Mouse (Mus musculus) embryonic facial prominence, embryonic 11.5 days (tissue): ENCODE results near the gene Txnrd1. TPM values are rescaled to one million over a fixed set of nuclear protein-coding genes. Genes with fewer than 3 reads are reported as not detected.

Source experiments
- ATAC-seq: fragments of 200-750 bp; cut with Nextera tagmentation; replicated peaks from 2 replicates; pipeline ENCODE4 v1.8.0; 2017; ENCODE audit warnings: low read depth; ENCODE audit not compliant: insufficient number of reproducible peaks, low FRiP score, low TSS enrichment
- DNase-seq: peaks from one replicate; pipeline ENCODE4 v3.0.0-alpha.2; 2015; ENCODE audit warnings: low spot score
- H3K27ac ChIP-seq: fragments of 300-500 bp; sonication (generic); replicated peaks from 2 replicates; pipeline ENCODE4 v1.5.1; 2014; ENCODE audit warnings: mild to moderate bottlenecking, low read depth, low read length, control low read depth
- H3K27me3 ChIP-seq: fragments of 300-500 bp; sonication (generic); 2 replicates; pipeline ENCODE4 v1.6.1; 2014; ENCODE audit warnings: mild to moderate bottlenecking, low read length, moderate library complexity, mixed read lengths; ENCODE audit not compliant: control insufficient read depth, insufficient read depth
- H3K36me3 ChIP-seq: fragments of 300-500 bp; sonication (generic); replicated peaks from 2 replicates; pipeline ENCODE4 v1.6.1; 2014; ENCODE audit warnings: low read depth, mild to moderate bottlenecking, low read length, moderate library complexity, mixed read lengths; ENCODE audit not compliant: control insufficient read depth, insufficient read depth
- H3K4me1 ChIP-seq: fragments of 300-500 bp; sonication (generic); 2 replicates; pipeline ENCODE4 v1.6.1; 2014; ENCODE audit warnings: low read length, mixed read lengths; ENCODE audit not compliant: control insufficient read depth, insufficient read depth
- H3K4me2 ChIP-seq: fragments of 300-500 bp; sonication (generic); 2 replicates; pipeline ENCODE4 v1.6.1; 2014; ENCODE audit warnings: low read depth, mild to moderate bottlenecking, control low read depth, low read length, moderate library complexity
- H3K4me3 ChIP-seq: fragments of 300-500 bp; sonication (generic); 2 replicates; pipeline ENCODE4 v1.5.1; 2014; ENCODE audit warnings: low read depth, low read length, control low read depth
- H3K9ac ChIP-seq: fragments of 300-500 bp; sonication (generic); replicated peaks from 2 replicates; pipeline ENCODE4 v1.6.1; 2014; ENCODE audit warnings: mild to moderate bottlenecking, control low read depth, low read length
- H3K9me3 ChIP-seq: fragments of 300-500 bp; sonication (generic); replicated peaks from 2 replicates; pipeline ENCODE4 v1.6.1; 2016; ENCODE audit warnings: mild to moderate bottlenecking, low read length, inconsistent platforms, mixed read lengths; ENCODE audit not compliant: control insufficient read depth
- WGBS: fragments of 180-500 bp; shearing (Covaris S2); extraction: QIAGEN DNeasy Blood & Tissue Kit; methylation state at CpG from one replicate; pipeline ENCODE4 v1.1.7; 2014; 5-methylcytosine and 5-hydroxymethylcytosine counted together
- polyA plus RNA-seq: library from polyadenylated mRNA; unstranded; fragments of >200 nt; fragmentation: Nextera tagmentation; extraction: Ambion mirVana; gene quantifications from 2 replicates; pipeline ENCODE4 v1.2.1, GENCODE M21; 2014

Gene Txnrd1
- polyA plus RNA-seq, 1 experiment from 2014 or later: 180 TPM

DNA sequence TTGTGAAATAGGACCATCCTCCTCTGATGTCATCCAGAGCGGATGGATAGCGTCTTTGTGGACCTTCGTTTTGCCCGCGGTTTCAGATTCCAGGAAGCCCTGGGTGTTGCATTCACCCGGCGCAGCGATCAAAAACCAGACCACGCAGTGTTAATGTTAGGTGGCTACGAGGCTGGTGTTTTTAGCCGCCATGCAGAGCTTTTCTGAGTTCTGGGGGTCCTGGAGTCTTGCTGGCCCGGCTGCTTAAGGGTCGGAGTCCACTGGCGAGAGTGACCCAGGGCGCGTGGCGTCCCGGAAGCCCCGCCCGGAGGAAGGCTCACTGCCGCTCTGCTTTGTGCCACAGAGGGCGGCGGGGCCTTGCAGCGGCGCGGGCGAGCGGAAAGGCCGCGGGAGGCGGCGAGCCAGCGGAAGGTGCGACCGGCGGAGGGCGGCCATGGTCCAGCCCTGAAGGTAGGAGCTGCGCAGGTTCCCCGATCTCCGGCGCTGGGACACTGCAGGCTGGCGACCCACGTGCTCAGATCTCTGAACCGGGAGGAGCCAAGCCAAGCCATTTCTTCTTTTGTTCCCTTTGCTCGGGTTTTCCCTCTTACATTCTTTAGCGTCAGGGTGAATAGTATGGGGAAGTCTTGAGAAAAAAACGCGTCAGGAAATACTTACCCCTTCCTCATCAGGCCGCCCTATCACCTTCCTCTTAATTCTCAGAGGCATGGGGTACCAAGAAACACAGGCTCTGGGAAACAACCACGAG, 26.6 kb downstream of the Txnrd1 start:
- Histone ChIP-seq H3K4me1 (no peaks in the 10 kb centered on the region), H3K9ac (peak overlapping the region; percentile 90), H3K27me3 (no peaks in the 10 kb centered on the region), H3K36me3 (no peaks in the 10 kb centered on the region; the same call in 1 of the 2 replicates), H3K4me3 (peak overlapping the region; percentile 76), H3K9me3 (no peaks in the 10 kb centered on the region), H3K4me2 (peak overlapping the region; percentile 77), H3K27ac (peak overlapping the region; percentile 93)
- peak; percentile 45 for ATAC-seq
- peak; percentile 81 for DNase-seq
- WGBS: under 1% methylated on average over 50 of the region's 50 CpGs

GRCm38 (mm10) chr10:82860929-82861315, 27.2 kb downstream of the Txnrd1 start:
- no peak for ATAC-seq
- peak overlapping the region; percentile 76 for H3K4me3 ChIP-seq

DNA sequence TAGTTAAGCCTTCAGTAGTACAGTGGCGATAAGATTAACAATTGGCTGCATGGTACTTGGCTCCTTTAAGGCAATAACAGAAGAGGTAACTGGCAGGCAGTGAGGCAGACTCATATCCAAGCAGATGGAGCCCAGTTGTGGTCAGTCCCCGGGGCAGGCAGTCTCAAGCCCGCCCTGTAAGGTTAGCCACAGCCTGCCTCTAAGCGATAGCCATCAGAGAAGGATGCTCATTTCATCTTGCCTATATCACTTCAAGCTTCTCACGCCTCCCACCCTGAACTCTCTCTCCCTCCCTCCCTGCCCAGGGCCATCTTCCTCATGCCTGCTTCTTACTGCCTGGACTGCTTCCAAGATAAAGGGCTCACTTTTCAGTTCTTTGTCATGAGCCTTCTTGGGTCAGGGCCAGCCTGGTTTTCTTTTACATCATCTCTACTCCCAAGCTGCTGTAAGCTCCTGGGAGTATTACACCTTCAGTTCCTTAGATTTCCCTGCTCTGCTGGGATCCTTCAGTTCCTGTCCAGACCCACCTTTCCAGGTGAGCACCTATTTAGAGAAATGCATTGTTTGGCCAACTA, 29.4 kb downstream of the Txnrd1 start:
- no peak overlapping the region for H3K4me2 ChIP-seq
- no peaks in the 10 kb centered on the region; the same call in 1 of the 2 replicates for H3K36me3 ChIP-seq
- no peak overlapping the region for H3K4me3 ChIP-seq
- ATAC-seq (no peak), DNase-seq (no peak)
- no peaks in the 10 kb centered on the region for H3K27me3 ChIP-seq
- no peaks in the 10 kb centered on the region for H3K4me1 ChIP-seq
- 84% methylated on average over 5 of the region's 5 CpGs for WGBS
- H3K27ac ChIP-seq: no peak overlapping the region
- no peak overlapping the region for H3K9ac ChIP-seq
- H3K9me3 ChIP-seq: no peaks in the 10 kb centered on the region

More at GRCm38 (mm10) chr10:82860929-82861315, 27.2 kb downstream of the Txnrd1 start:
- H3K36me3 ChIP-seq: no peaks in the 10 kb centered on the region; the same call in 1 of the 2 replicates
- no peaks in the 10 kb centered on the region for H3K27me3 ChIP-seq
- H3K4me1 ChIP-seq: no peaks in the 10 kb centered on the region
- H3K27ac ChIP-seq: peak overlapping the region; percentile 93
- peak overlapping the region; percentile 77 for H3K4me2 ChIP-seq
- WGBS: 7% methylated on average over 8 of the region's 8 CpGs
- no peaks in the 10 kb centered on the region for H3K9me3 ChIP-seq
- H3K9ac ChIP-seq: peak overlapping the region; percentile 90
- peak; percentile 40 for DNase-seq

- H3K27ac ChIP-seq: no peak overlapping the region
- ATAC-seq: no peak
- DNase-seq: no peak
- H3K4me2 ChIP-seq: no peak overlapping the region
- 91% methylated on average over 7 of the region's 7 CpGs for WGBS
- no peak overlapping the region for H3K9ac ChIP-seq
- no peaks in the 10 kb centered on the region for H3K9me3 ChIP-seq
- H3K4me1 ChIP-seq: no peaks in the 10 kb centered on the region
- no peaks in the 10 kb centered on the region; the same call in 1 of the 2 replicates for H3K36me3 ChIP-seq
- H3K27me3 ChIP-seq: no peaks in the 10 kb centered on the region
- H3K4me3 ChIP-seq: no peak overlapping the region
Observed at GRCm38 (mm10) chr10:82863827-82864226, 30.1 kb downstream of the Txnrd1 start.

DNA sequence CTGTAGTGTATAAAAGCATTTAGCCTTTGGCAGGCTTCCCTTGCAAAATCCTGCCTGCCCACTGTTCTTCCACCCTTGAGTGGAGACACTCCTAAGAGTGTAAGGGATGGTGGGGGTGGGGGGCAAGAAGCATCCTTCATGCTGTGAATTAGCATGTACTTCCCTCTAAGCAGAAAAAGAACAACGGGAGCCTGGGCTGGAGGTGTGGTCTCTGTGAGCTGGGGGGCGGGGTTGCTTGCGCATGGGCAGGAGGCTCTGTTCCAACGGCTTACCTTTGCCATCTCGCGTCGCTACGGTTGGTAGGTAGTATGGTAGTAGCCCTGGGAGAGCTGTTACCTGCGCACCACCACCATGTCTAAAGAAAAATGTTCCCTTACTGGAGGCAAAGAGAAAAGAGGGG, 32.6 kb downstream of the Txnrd1 start, which contains the start of gene Eid3:
Gene Eid3, plus strand, starts transcription at position 271 of the 400 bp plus-strand sequence.
- WGBS: 63% methylated on average over 9 of the region's 9 CpGs
- no peaks in the 10 kb centered on the region for H3K4me1 ChIP-seq
- no peaks in the 10 kb centered on the region for H3K27me3 ChIP-seq
- DNase-seq (no peak), ATAC-seq (no peak)
- H3K27ac ChIP-seq: no peak within 1 kb of the TSS
- no peaks in the 10 kb centered on the region for H3K9me3 ChIP-seq
- no peak within 1 kb of the TSS for H3K4me2 ChIP-seq
- no peak within 1 kb of the TSS for H3K9ac ChIP-seq
- H3K36me3 ChIP-seq: no peaks in the 10 kb centered on the region; the same call in 1 of the 2 replicates
- no peak within 1 kb of the TSS for H3K4me3 ChIP-seq

- no peaks in the 10 kb centered on the region for H3K9me3 ChIP-seq
- no peak overlapping the region for H3K4me2 ChIP-seq
- ATAC-seq: no peak
- 92% methylated on average over 18 of the region's 18 CpGs for WGBS
- no peaks in the 10 kb centered on the region for H3K27me3 ChIP-seq
- H3K27ac ChIP-seq: no peak overlapping the region
- no peak for DNase-seq
- H3K36me3 ChIP-seq: no peaks in the 10 kb centered on the region; the same call in 1 of the 2 replicates
- no peak overlapping the region for H3K9ac ChIP-seq
- no peaks in the 10 kb centered on the region for H3K4me1 ChIP-seq
- H3K4me3 ChIP-seq: no peak overlapping the region
Observed at GRCm38 (mm10) chr10:82866832-82867231, 33.1 kb downstream of the Txnrd1 start.

DNA sequence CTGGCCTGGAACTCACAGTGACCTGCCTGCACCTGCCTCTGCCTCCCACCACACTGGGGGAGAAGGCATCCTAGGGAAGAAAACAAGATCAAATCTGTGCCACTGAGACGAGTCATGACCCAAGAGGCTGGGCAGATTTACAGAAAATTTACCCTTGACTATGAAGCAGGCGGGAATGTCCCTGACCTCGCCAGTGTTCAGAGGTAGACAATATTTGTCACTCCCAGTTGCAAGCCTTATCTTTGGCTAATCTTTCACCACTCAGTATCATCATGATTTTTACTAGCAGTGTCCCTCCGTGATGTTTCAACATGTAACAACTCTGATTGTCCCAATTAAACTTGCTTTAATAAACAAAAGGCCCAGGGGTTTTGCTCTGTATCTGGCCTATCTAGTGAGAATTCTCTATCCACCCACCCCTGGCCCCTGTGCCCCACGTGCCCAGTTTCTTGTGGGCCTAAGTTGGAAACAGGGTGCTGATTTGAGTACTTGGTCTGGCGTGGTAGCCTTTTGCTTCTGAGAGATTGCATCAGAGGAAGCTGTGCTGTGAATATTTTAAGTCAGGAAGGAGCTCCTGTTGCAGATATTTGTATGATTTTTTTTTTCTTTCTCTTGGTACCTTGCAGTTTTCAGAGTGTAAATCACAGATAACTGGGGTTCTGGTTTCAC, 34.8 kb downstream of the Txnrd1 start:
- ATAC-seq: no peak
- Histone ChIP-seq H3K4me1 (no peaks in the 10 kb centered on the region; the same call in 1 of the 2 replicates), H3K9me3 (no peaks in the 10 kb centered on the region), H3K4me2 (no peak overlapping the region), H3K27me3 (no peaks in the 10 kb centered on the region), H3K27ac (no peak overlapping the region), H3K9ac (no peak overlapping the region), H3K36me3 (no peaks in the 10 kb centered on the region; the same call in 1 of the 2 replicates), H3K4me3 (no peak overlapping the region)
- WGBS: 87% methylated on average over 6 of the region's 6 CpGs
- no peak for DNase-seq
